Mouse (Mus musculus) neural tube, embryonic 13.5 days (tissue): ENCODE results near the gene Vmn1r40. TPM values are rescaled to one million over a fixed set of nuclear protein-coding genes. Genes with fewer than 3 reads are reported as not detected.

Experiments used
- ATAC-seq: fragments of 200-750 bp; cut with Nextera tagmentation; 2 replicates; pipeline ENCODE4 v1.8.0; 2017; ENCODE audit warnings: low read depth, mild to moderate bottlenecking, moderate TSS enrichment, moderate library complexity
- H3K27ac ChIP-seq: fragments of 300-500 bp; sonication (generic); replicated peaks from 2 replicates; pipeline ENCODE4 v1.5.1; 2015; ENCODE audit warnings: moderate library complexity, mild to moderate bottlenecking, inconsistent platforms
- H3K27me3 ChIP-seq: fragments of 300-500 bp; sonication (generic); 2 replicates; pipeline ENCODE4 v1.6.1; 2015; ENCODE audit warnings: mild to moderate bottlenecking, inconsistent platforms
- H3K36me3 ChIP-seq: fragments of 300-500 bp; sonication (generic); 2 replicates; pipeline ENCODE4 v1.6.1; 2015; ENCODE audit warnings: mild to moderate bottlenecking, inconsistent platforms
- H3K4me1 ChIP-seq: fragments of 300-500 bp; sonication (generic); replicated peaks from 2 replicates; pipeline ENCODE4 v1.6.1; 2015; ENCODE audit warnings: inconsistent platforms
- H3K4me2 ChIP-seq: fragments of 300-500 bp; sonication (generic); 2 replicates; pipeline ENCODE4 v1.6.1; 2015; ENCODE audit warnings: inconsistent platforms, mild to moderate bottlenecking, moderate library complexity
- H3K4me3 ChIP-seq: fragments of 300-500 bp; sonication (generic); 2 replicates; pipeline ENCODE4 v1.5.1; 2015; ENCODE audit warnings: mild to moderate bottlenecking, inconsistent platforms
- H3K9ac ChIP-seq: fragments of 300-500 bp; sonication (generic); 2 replicates; pipeline ENCODE4 v1.6.1; 2015; ENCODE audit warnings: moderate library complexity, mild to moderate bottlenecking, inconsistent platforms
- H3K9me3 ChIP-seq: fragments of 300-500 bp; sonication (generic); 2 replicates; pipeline ENCODE4 v1.6.1; 2016; ENCODE audit warnings: inconsistent platforms
- WGBS: fragments of 180-500 bp; shearing (Covaris S2); methylation state at CpG from one replicate; pipeline ENCODE4 v1.1.7; 2015; 5-methylcytosine and 5-hydroxymethylcytosine counted together
- polyA plus RNA-seq: library from polyadenylated mRNA; unstranded; fragments of >200 nt; fragmentation: Nextera tagmentation; extraction: Ambion mirVana; gene quantifications from 2 replicates; pipeline ENCODE4 v1.2.1, GENCODE M21; 2015

The Vmn1r40 gene
- not detected in 2 replicates for polyA plus RNA-seq

GRCm38 (mm10) chr6:89707240-89707639, at the start of gene Vmn1r40:
Vmn1r40 (plus strand) TSS chr6:89707540.
- Histone ChIP-seq H3K4me3 (no peak within 1 kb of the TSS), H3K36me3 (no peaks in the 10 kb centered on the region), H3K27me3 (no peaks in the 10 kb centered on the region), H3K9ac (no peak within 1 kb of the TSS), H3K9me3 (no peaks in the 10 kb centered on the region), H3K4me2 (no peak within 1 kb of the TSS), H3K4me1 (no peaks in the 10 kb centered on the region), H3K27ac (no peak within 1 kb of the TSS)
- ATAC-seq: no peak
- 80% methylated on average over 4 of the region's 4 CpGs for WGBS

DNA sequence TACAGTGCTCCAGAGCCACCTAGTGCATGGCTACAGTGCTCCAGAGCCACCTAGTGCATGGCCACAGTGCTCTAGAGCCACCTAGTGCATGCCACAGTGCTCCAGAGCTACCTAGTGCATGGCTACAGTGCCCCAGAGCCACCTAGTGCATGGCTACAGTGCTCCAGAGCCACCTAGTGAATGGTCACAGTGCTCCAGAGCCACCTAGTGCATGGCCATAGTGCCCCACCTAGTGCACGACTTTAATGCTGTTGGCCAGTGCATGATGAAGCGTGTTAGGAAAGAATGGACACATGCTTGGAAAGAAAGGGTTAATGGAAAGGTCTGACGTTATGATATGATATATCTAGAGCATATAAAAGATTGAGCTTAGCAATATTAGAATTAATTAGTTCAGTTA, 49.0 kb upstream of the Vmn1r40 start:
- no peak overlapping the region for H3K9ac ChIP-seq
- peaks cover 15% of the 10 kb centered on the region for H3K36me3 ChIP-seq
- no peaks in the 10 kb centered on the region for H3K4me1 ChIP-seq
- no peak for ATAC-seq
- no peaks in the 10 kb centered on the region for H3K27me3 ChIP-seq
- no peak overlapping the region for H3K4me2 ChIP-seq
- 84% methylated on average over 3 of the region's 3 CpGs for WGBS
- H3K9me3 ChIP-seq: no peaks in the 10 kb centered on the region
- no peak overlapping the region for H3K4me3 ChIP-seq
- no peak overlapping the region for H3K27ac ChIP-seq

DNA sequence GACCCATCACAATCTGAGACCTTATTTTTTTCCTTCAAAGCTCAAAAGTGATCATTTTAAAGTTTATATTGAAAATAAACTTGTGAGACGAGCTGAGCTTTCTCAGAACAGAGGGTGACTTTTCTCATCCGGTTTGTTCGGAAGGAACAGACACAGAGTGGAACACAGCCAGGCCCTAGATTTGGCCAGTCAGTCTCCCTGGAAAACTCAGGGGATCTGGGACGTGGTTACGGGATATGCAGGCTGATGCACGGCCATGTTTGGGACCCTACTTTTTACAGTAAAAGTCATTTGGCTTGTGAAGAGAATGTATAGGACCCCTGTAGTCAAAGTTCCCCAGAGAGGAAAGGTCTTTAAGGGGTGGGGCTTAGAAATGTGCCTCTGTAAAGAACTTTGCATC, 48.4 kb upstream of the Vmn1r40 start:
- H3K27ac ChIP-seq: no peak overlapping the region
- H3K36me3 ChIP-seq: peaks cover 20% of the 10 kb centered on the region
- H3K27me3 ChIP-seq: no peaks in the 10 kb centered on the region
- no peaks in the 10 kb centered on the region for H3K4me1 ChIP-seq
- no peak for ATAC-seq
- no peak overlapping the region for H3K9ac ChIP-seq
- no peak overlapping the region for H3K4me2 ChIP-seq
- WGBS: 92% methylated on average over 6 of the region's 6 CpGs
- H3K9me3 ChIP-seq: no peaks in the 10 kb centered on the region
- H3K4me3 ChIP-seq: no peak overlapping the region

GRCm38 (mm10) chr6:89659692-89660423, 47.5 kb upstream of the Vmn1r40 start:
- Histone ChIP-seq H3K9me3 (no peaks in the 10 kb centered on the region), H3K27ac (no peak overlapping the region), H3K4me2 (no peak overlapping the region), H3K4me3 (no peak overlapping the region), H3K36me3 (peaks cover 23% of the 10 kb centered on the region), H3K9ac (no peak overlapping the region), H3K4me1 (no peaks in the 10 kb centered on the region), H3K27me3 (no peaks in the 10 kb centered on the region)
- ATAC-seq: no peak
- WGBS: 34% methylated on average over 7 of the region's 7 CpGs

GRCm38 (mm10) chr6:89660490-89660889, 46.9 kb upstream of the Vmn1r40 start:
- Histone ChIP-seq H3K27ac (no peak overlapping the region), H3K9me3 (no peaks in the 10 kb centered on the region), H3K9ac (no peak overlapping the region), H3K4me2 (no peak overlapping the region), H3K4me1 (no peaks in the 10 kb centered on the region), H3K36me3 (peaks cover 25% of the 10 kb centered on the region), H3K4me3 (no peak overlapping the region), H3K27me3 (no peaks in the 10 kb centered on the region)
- 63% methylated on average over 1 of the region's 1 CpGs for WGBS
- no peak for ATAC-seq

DNA sequence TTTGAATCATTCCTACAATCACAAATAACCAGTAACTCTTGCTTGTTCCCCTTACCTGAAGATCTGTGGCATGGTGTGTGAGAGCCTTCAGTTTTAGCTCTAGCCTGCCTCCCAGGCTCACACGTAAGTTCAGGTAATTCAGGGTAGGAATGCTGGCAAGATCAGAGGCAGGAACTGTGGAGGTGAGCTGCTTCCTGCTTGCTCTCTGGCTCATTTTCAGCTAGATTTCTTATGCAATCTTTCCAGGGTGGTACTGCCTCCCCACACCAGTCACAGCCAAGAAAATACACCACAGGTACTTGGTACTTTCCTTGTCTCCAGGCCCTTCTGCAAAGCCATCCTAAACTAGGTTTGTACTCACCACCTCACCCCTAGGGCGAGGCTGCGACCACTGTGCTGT, 44.8 kb upstream of the Vmn1r40 start:
- Histone ChIP-seq H3K9ac (no peak overlapping the region), H3K4me2 (no peak overlapping the region), H3K4me3 (no peak overlapping the region), H3K27ac (no peak overlapping the region), H3K4me1 (no peaks in the 10 kb centered on the region), H3K27me3 (no peaks in the 10 kb centered on the region), H3K9me3 (no peaks in the 10 kb centered on the region), H3K36me3 (peaks cover 17% of the 10 kb centered on the region)
- ATAC-seq: no peak
- 88% methylated on average over 3 of the region's 3 CpGs for WGBS

DNA sequence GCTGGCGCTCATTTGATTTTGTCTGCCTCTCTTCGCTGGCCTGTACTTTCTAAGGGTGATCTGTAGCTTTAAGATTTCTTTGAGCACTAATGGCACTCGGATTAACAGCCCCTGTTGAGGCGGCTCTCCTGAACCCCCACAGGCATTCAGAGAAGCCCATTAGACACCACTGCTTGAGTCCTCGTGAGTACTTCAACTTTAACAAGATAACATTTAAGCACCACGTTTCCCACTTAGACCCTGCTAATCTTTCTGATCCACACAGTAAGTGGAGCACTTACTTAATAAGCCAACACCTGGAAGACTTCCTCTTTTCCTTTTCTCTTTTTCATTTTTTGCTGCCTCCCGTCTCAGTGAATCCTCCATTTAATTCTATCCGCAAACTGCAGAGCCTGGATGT, 42.2 kb upstream of the Vmn1r40 start:
- H3K4me2 ChIP-seq: no peak overlapping the region
- H3K4me3 ChIP-seq: no peak overlapping the region
- no peak overlapping the region for H3K27ac ChIP-seq
- no peaks in the 10 kb centered on the region for H3K27me3 ChIP-seq
- WGBS: 64% methylated on average over 8 of the region's 8 CpGs
- ATAC-seq: no peak
- no peaks in the 10 kb centered on the region for H3K9me3 ChIP-seq
- H3K9ac ChIP-seq: no peak overlapping the region
- H3K36me3 ChIP-seq: peaks cover 17% of the 10 kb centered on the region
- no peaks in the 10 kb centered on the region for H3K4me1 ChIP-seq

- H3K4me2 ChIP-seq: no peak overlapping the region
- H3K4me1 ChIP-seq: no peaks in the 10 kb centered on the region
- ATAC-seq: no peak
- H3K9me3 ChIP-seq: no peaks in the 10 kb centered on the region
- WGBS: 82% methylated on average over 7 of the region's 7 CpGs
- no peak overlapping the region for H3K4me3 ChIP-seq
- no peaks in the 10 kb centered on the region for H3K27me3 ChIP-seq
- H3K9ac ChIP-seq: no peak overlapping the region
- H3K36me3 ChIP-seq: peaks cover 17% of the 10 kb centered on the region
- no peak overlapping the region for H3K27ac ChIP-seq
These were observed 41.7 kb upstream of the Vmn1r40 start for GRCm38 (mm10) chr6:89665667-89666066.

DNA sequence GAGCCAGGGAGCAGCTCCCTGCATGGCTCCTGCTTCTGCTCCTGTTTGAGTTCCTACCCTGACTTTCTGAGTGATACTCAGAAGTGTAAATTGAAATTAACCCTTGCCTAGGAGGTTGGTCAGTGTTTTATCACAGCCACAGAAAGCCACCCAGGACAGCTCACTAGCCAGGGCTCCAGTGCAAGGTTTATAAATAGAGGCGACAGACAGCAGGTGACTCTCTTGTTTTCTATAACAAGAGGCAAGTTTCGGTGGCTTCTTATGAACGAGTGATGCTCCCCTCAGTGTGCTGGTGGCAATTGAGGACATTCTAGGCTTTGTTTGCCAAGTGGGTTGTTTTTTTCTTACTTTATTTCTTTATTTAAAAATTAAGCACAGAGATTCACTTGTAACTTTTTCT, 40.4 kb upstream of the Vmn1r40 start:
- Histone ChIP-seq H3K9ac (no peak overlapping the region), H3K4me3 (no peak overlapping the region), H3K9me3 (no peaks in the 10 kb centered on the region), H3K27ac (no peak overlapping the region), H3K27me3 (no peaks in the 10 kb centered on the region), H3K4me2 (no peak overlapping the region), H3K4me1 (no peaks in the 10 kb centered on the region), H3K36me3 (peaks cover 17% of the 10 kb centered on the region)
- WGBS: 84% methylated on average over 3 of the region's 3 CpGs
- ATAC-seq: no peak

- H3K4me3 ChIP-seq: no peak overlapping the region
- H3K9ac ChIP-seq: no peak overlapping the region
- H3K36me3 ChIP-seq: peaks cover 13% of the 10 kb centered on the region
- H3K27ac ChIP-seq: no peak overlapping the region
- no peaks in the 10 kb centered on the region for H3K27me3 ChIP-seq
- 86% methylated on average over 6 of the region's 6 CpGs for WGBS
- H3K4me2 ChIP-seq: no peak overlapping the region
- ATAC-seq: no peak
- no peaks in the 10 kb centered on the region; the same call in 1 of the 2 replicates for H3K4me1 ChIP-seq
- H3K9me3 ChIP-seq: no peaks in the 10 kb centered on the region
These were observed 37.8 kb upstream of the Vmn1r40 start for GRCm38 (mm10) chr6:89669556-89669955.

DNA sequence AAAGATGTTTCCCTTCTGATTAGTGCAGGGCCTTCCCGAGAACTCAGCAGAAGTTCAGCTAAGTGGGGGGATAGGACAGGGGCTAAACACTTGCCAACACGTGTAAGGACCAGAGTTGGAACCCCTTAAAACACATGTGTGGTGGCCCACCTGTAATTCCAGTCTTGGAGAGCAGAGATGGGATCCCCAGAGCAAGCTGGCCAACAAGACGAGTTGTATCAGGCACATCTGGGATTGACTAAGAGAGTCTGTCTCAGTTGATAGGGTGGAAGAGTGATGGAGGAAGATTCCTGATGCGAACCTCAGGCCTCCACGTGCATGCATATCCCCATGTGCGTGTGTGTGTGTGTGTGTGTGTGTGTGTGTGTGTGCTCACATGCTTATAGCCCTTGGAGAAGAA, 35.9 kb upstream of the Vmn1r40 start:
- H3K27ac ChIP-seq: no peak overlapping the region
- H3K4me2 ChIP-seq: no peak overlapping the region
- no peak overlapping the region for H3K9ac ChIP-seq
- no peaks in the 10 kb centered on the region for H3K9me3 ChIP-seq
- H3K4me1 ChIP-seq: no peaks in the 10 kb centered on the region; the same call in 1 of the 2 replicates
- no peak overlapping the region for H3K4me3 ChIP-seq
- no peaks in the 10 kb centered on the region for H3K27me3 ChIP-seq
- 83% methylated on average over 6 of the region's 6 CpGs for WGBS
- ATAC-seq: no peak
- H3K36me3 ChIP-seq: peaks cover 26% of the 10 kb centered on the region

DNA sequence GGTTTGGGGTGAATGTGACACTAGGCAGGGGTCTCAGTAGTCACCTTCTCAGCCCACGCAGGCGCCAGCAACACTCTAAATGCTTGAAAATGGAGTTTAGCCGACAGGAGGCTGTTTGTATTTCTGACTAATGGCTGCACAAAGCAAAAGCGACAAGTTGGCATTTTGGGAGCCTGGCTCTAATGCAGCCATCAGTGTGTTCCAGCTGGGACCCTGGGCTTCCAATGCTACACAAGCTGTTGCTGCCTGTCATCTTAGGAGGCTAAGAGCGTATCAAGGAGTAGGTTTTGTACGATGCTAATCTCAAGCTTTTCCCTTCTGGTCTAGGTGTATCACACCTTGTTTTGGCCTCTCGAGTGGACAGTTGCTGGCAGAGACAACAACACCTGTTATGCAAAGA, 34.7 kb upstream of the Vmn1r40 start:
- Histone ChIP-seq H3K9me3 (no peaks in the 10 kb centered on the region), H3K27ac (no peak overlapping the region), H3K9ac (no peak overlapping the region), H3K4me3 (no peak overlapping the region), H3K4me1 (no peaks in the 10 kb centered on the region; the same call in 1 of the 2 replicates), H3K27me3 (no peaks in the 10 kb centered on the region), H3K36me3 (peaks cover 28% of the 10 kb centered on the region), H3K4me2 (no peak overlapping the region)
- no peak for ATAC-seq
- 86% methylated on average over 7 of the region's 7 CpGs for WGBS
